Mouse (Mus musculus): ENCODE measurements around the gene Hip1. TPM values are rescaled to one million over a fixed set of nuclear protein-coding genes. Genes with fewer than 3 reads are reported as not detected.
A peak's percentile ranks its signal among the peaks of the same experiment; 100 is the strongest.

Gene Hip1
- total and polyA plus RNA-seq, 3 experiments: 0.23 to 0.75 TPM; not detected in 1

- DNase-seq (ENCODE audit: low read depth, low spot score): no peak
- Histone ChIP-seq H3K9ac (ENCODE audit: control insufficient read depth, low read depth, low read length, poor library complexity, severe bottlenecking) (no peak overlapping the region), H3K27me3 (ENCODE audit: control insufficient read depth in 1 of 2, insufficient read depth in 2 of 2, low read length in 2 of 2) (peaks cover 2% of the 10 kb centered on the region in 2 experiments; a peak in 3 of 4 replicates), H3K9me3 (replicated peaks; ENCODE audit: insufficient read depth, low read length) (no peaks in the 10 kb centered on the region), H3K4me1 (ENCODE audit: control insufficient read depth in 1 of 2, insufficient read depth in 2 of 2, low read length in 2 of 2) (no peaks in the 10 kb centered on the region), H3K79me2 (ENCODE audit: control insufficient read depth, insufficient read depth, low read length, poor library complexity) (no peaks in the 10 kb centered on the region), H3K27ac (ENCODE audit: control insufficient read depth, low read depth, low read length) (no peak overlapping the region), H3K4me3 (ENCODE audit: control insufficient read depth in 1 of 2, insufficient read depth in 1 of 2, low read depth in 2 of 2, low read length in 2 of 2) (no peak overlapping the region), H3K36me3 (ENCODE audit: control insufficient read depth in 1 of 2, insufficient read depth in 2 of 2, low read length in 2 of 2) (no peaks in the 10 kb centered on the region)
- TF ChIP-seq TAL1 (IDR thresholded peaks at IDR 0.05; ENCODE audit: low read length) (no peak), GABPA (IDR thresholded peaks at IDR 0.05; ENCODE audit: low read depth, low read length) (no peak), POLR2AphosphoS2 (IDR thresholded peaks at IDR 0.05; ENCODE audit: low read length) (no peak), TCF12 (IDR thresholded peaks at IDR 0.05; ENCODE audit: low read depth, low read length) (no peak), TBP (IDR thresholded peaks at IDR 0.05; ENCODE audit: low read depth, low read length) (no peak), EP300 (IDR thresholded peaks at IDR 0.05; ENCODE audit: low read depth in 1 of 2, low read length in 2 of 2) (no peak), MYC (IDR thresholded peaks at IDR 0.05; ENCODE audit: low read depth, low read length) (no peak), CHD2 (IDR thresholded peaks at IDR 0.05; ENCODE audit: low read length) (no peak), MAZ (IDR thresholded peaks at IDR 0.05; ENCODE audit: low read depth, low read length) (no peak), SIN3A (IDR thresholded peaks at IDR 0.05; ENCODE audit: low read length) (no peak), UBTF (IDR thresholded peaks at IDR 0.05; ENCODE audit: borderline replicate concordance, insufficient read depth, low read depth, low read length) (no peak), SMC3 (IDR thresholded peaks at IDR 0.05; ENCODE audit: low read depth, low read length) (peak; percentile 38; the same call in 1 of the 2 replicates), ZC3H11A (IDR thresholded peaks at IDR 0.05; ENCODE audit: low read depth, low read length) (no peak), POLR2AphosphoS5 (IDR thresholded peaks at IDR 0.05; ENCODE audit: borderline replicate concordance, low read depth, low read length) (no peak), CTCF (IDR thresholded peaks at IDR 0.05 in 2 of 3, conservative IDR thresholded peaks at IDR 0.05 in 1 of 3; ENCODE audit: control insufficient read depth in 1 of 3, insufficient read depth in 1 of 3, low read depth in 2 of 3, low read length in 3 of 3, poor library complexity in 1 of 3, severe bottlenecking in 1 of 3) (peak in 2 of 3 experiments; percentile 44 to 51; a peak in 5 of 6 replicates), MYB (IDR thresholded peaks at IDR 0.05; ENCODE audit: low read depth, low read length) (no peak), GATA1 (IDR thresholded peaks at IDR 0.05; ENCODE audit: low read depth, low read length) (no peak)
These were observed 181.4 kb downstream of the Hip1 start for GRCm38 (mm10) chr5:135363540-135363939.

DNA sequence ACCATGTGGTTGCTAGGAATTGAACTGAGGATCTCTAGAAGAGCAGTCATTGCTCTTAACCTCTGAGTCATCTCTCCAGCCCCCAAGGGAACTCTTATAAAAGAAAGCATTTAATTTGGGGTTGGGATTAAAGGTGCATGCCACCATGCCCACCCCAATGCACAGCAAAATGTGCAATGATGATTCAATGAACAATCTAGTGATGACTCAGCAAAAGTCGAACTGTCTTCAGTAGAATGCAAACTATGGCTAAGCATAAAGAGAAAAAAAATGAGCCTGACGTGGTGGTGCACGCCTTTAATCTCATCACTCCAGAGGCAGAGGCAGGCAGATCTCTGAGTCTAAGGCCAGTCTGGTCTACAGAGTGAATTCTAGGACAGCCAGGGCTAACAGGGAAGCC is 182.3 kb downstream of the Hip1 start:
- Histone ChIP-seq H3K4me3 (ENCODE audit: control insufficient read depth in 1 of 2, insufficient read depth in 1 of 2, low read depth in 2 of 2, low read length in 2 of 2) (no peak overlapping the region), H3K9me3 (replicated peaks; ENCODE audit: insufficient read depth, low read length) (no peaks in the 10 kb centered on the region), H3K27ac (ENCODE audit: control insufficient read depth, low read depth, low read length) (no peak overlapping the region), H3K4me1 (ENCODE audit: control insufficient read depth in 1 of 2, insufficient read depth in 2 of 2, low read length in 2 of 2) (no peaks in the 10 kb centered on the region), H3K9ac (ENCODE audit: control insufficient read depth, low read depth, low read length, poor library complexity, severe bottlenecking) (no peak overlapping the region), H3K27me3 (ENCODE audit: control insufficient read depth in 1 of 2, insufficient read depth in 2 of 2, low read length in 2 of 2) (peaks cover 2% of the 10 kb centered on the region in 2 experiments; a peak in 3 of 4 replicates), H3K36me3 (ENCODE audit: control insufficient read depth in 1 of 2, insufficient read depth in 2 of 2, low read length in 2 of 2) (no peaks in the 10 kb centered on the region), H3K79me2 (ENCODE audit: control insufficient read depth, insufficient read depth, low read length, poor library complexity) (no peaks in the 10 kb centered on the region)
- TF ChIP-seq MYC (IDR thresholded peaks at IDR 0.05; ENCODE audit: low read depth, low read length) (no peak), MAFK (IDR thresholded peaks at IDR 0.05; ENCODE audit: borderline replicate concordance, low read depth, low read length) (0 out of 2 replicates have a peak, but pooled peaks have one; percentile 19), CHD1 (IDR thresholded peaks at IDR 0.05; ENCODE audit: low read depth, low read length) (no peak)
- no peak for DNase-seq (ENCODE audit: low read depth, low spot score)

All from MEL (cell line).